Mouse (Mus musculus) CD4-positive naive resting alpha-beta T cell, adult 57 days (primary cell): ENCODE results near the gene Riiad1. TPM values are rescaled to one million over a fixed set of nuclear protein-coding genes. Genes with fewer than 3 reads are reported as not detected.

Experiments used
- total RNA-seq: library from RNA; stranded (reverse); gene quantifications from one replicate; pipeline ENCODE4 v1.2.4, GENCODE M21; 2023

Riiad1 gene
- 1.7 TPM for total RNA-seq

GRCm38 (mm10) chr3:94480291-94480884 is at the start of gene Riiad1:
Gene Riiad1 (minus strand): TSS chr3:94480341.

GRCm38 (mm10) chr3:94477981-94478422 is 2.1 kb downstream of the Riiad1 start, which contains the start of gene Celf3:
Gene Celf3 (plus strand): TSS chr3:94478295.

GRCm38 (mm10) chr3:94443597-94443964 is 36.6 kb downstream of the Riiad1 start, which contains the start of gene Oaz3:
Gene Oaz3 (minus strand): TSS chr3:94443915.

GRCm38 (mm10) chr3:94442951-94443596 is 37.1 kb downstream of the Riiad1 start, which contains the start of gene Mrpl9:
Gene Mrpl9 (plus strand): TSS chr3:94443318.

Other genes with a start within 250 kb of the Riiad1 start
- gene Gm4778, start 216.3 kb downstream of the Riiad1 start, total RNA-seq: not detected
- 3.4 TPM for gene Them4, start 170.3 kb downstream of the Riiad1 start, total RNA-seq
- gene Them5, start 138.2 kb downstream of the Riiad1 start, total RNA-seq: not detected
- not detected for gene C2cd4d, start 117.9 kb downstream of the Riiad1 start, total RNA-seq
- gene Rorc, start 107.5 kb downstream of the Riiad1 start, total RNA-seq: 0.50 TPM
- gene Lingo4, start 81.8 kb downstream of the Riiad1 start, total RNA-seq: not detected
- 4.4 TPM for gene Tdrkh, start 67.1 kb downstream of the Riiad1 start, total RNA-seq
- 65.7 TPM for gene Mrpl9, start 37.0 kb downstream of the Riiad1 start, total RNA-seq
- not detected for gene Oaz3, start 36.4 kb downstream of the Riiad1 start, total RNA-seq
- not detected for gene Celf3, start 2.0 kb downstream of the Riiad1 start, total RNA-seq
- 32.2 TPM for gene Snx27, start 102.4 kb upstream of the Riiad1 start, total RNA-seq
- not detected for gene Gm10972, start 162.8 kb upstream of the Riiad1 start, total RNA-seq
- gene Tuft1, start 178.5 kb upstream of the Riiad1 start, total RNA-seq: 2.8 TPM
- not detected for gene Selenbp2, start 213.2 kb upstream of the Riiad1 start, total RNA-seq